Mouse (Mus musculus) lung, adult 2 months (tissue): Measurements from ENCODE around the gene Qrich2.

Experiments
- CTCF ChIP-seq: fragments of 200-500 bp; IDR thresholded peaks from 2 replicates; pipeline ENCODE4 v1.5.1; 2011; ENCODE audit warnings: mild to moderate bottlenecking, low read length, control low read depth; ENCODE audit not compliant: insufficient read depth
- POLR2A ChIP-seq: fragments of 200-500 bp; IDR thresholded peaks from 2 replicates; pipeline ENCODE4 v1.6.1; 2011; ENCODE audit warnings: low read depth, mild to moderate bottlenecking, control low read depth, low read length, borderline replicate concordance; ENCODE audit errors: extremely low read depth

DNA sequence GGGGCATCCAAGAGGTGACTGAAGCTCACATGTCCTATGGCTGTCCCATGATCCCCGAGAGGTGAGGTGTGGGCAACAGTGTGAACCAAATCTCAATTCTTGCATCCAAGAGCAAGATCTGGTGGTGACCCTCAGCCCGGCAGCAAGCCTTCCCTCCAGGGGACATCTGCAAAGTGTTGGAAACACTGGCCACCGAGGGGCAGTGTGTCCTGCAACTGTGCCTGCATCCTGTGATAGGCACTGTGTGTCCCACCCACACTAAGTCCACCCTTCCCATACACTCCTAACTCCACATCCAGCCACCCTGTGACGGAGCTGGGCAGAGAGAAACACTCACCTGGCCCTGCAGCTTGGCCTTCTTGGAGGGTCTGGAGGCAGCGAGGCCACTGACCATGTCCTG lies 18.2 kb downstream of the Qrich2 start:
- TF ChIP-seq CTCF (no peak), POLR2A (no peak)
